Mouse (Mus musculus) G1E (cell line): ENCODE data around the gene Enah.

ENCODE experiments used
- CTCF ChIP-seq: IDR thresholded peaks from 2 replicates; pipeline ENCODE4 v1.5.1; 2012; ENCODE audit warnings: low read depth, low read length, inconsistent platforms, mixed read lengths
- TAL1 ChIP-seq: conservative IDR thresholded peaks from 2 replicates; pipeline ENCODE4 v1.6.1; 2012; ENCODE audit warnings: low read depth, low read length, inconsistent platforms, mixed read lengths

GRCm38 (mm10) chr1:181864971-181865862 is 154.6 kb downstream of the Enah start:
- TF ChIP-seq CTCF = no peak
- TF ChIP-seq TAL1 = no peak
